Mouse (Mus musculus): ENCODE measurements around the gene Six6. TPM values are rescaled to one million over a fixed set of nuclear protein-coding genes. Genes with fewer than 3 reads are reported as not detected.
A peak's percentile ranks its signal among the peaks of the same experiment; 100 is the strongest.

Six6 gene
- total and polyA plus RNA-seq, 3 experiments: not detected

GRCm38 (mm10) chr12:72976718-72977117 lies 37.0 kb downstream of the Six6 start:
- DNase-seq (ENCODE audit: low read depth, low spot score): peak; percentile 91

GRCm38 (mm10) chr12:72977851-72978250 lies 38.2 kb downstream of the Six6 start:
- Histone ChIP-seq H3K27me3 (ENCODE audit: control insufficient read depth in 1 of 2, insufficient read depth in 2 of 2, low read length in 2 of 2) (peaks cover 5 to 6% of the 10 kb centered on the region in 2 experiments; a peak in 3 of 4 replicates), H3K36me3 (ENCODE audit: control insufficient read depth in 1 of 2, insufficient read depth in 2 of 2, low read length in 2 of 2) (no peaks in the 10 kb centered on the region; a peak in 1 of 4 replicates), H3K9me3 (replicated peaks; ENCODE audit: insufficient read depth, low read length) (no peaks in the 10 kb centered on the region), H3K79me2 (ENCODE audit: control insufficient read depth, insufficient read depth, low read length, poor library complexity) (no peaks in the 10 kb centered on the region), H3K27ac (ENCODE audit: control insufficient read depth, low read depth, low read length) (no peak overlapping the region), H3K9ac (ENCODE audit: control insufficient read depth, low read depth, low read length, poor library complexity, severe bottlenecking) (no peak overlapping the region), H3K4me1 (ENCODE audit: control insufficient read depth in 1 of 2, insufficient read depth in 2 of 2, low read length in 2 of 2) (no peaks in the 10 kb centered on the region), H3K4me3 (ENCODE audit: control insufficient read depth in 1 of 2, insufficient read depth in 1 of 2, low read depth in 2 of 2, low read length in 2 of 2) (no peak overlapping the region)
- TF ChIP-seq MXI1 (IDR thresholded peaks at IDR 0.05; ENCODE audit: low read depth, low read length): no peak
- no peak for TF ChIP-seq POLR2A (IDR thresholded peaks at IDR 0.05; ENCODE audit: control insufficient read depth in 1 of 2, insufficient read depth in 1 of 2, low read depth in 1 of 2, low read length in 2 of 2, poor library complexity in 1 of 2)
- no peak for TF ChIP-seq CTCF (IDR thresholded peaks at IDR 0.05 in 2 of 3, conservative IDR thresholded peaks at IDR 0.05 in 1 of 3; ENCODE audit: control insufficient read depth in 1 of 3, insufficient read depth in 1 of 3, low read depth in 2 of 3, low read length in 3 of 3, poor library complexity in 1 of 3, severe bottlenecking in 1 of 3)
- no peak for TF ChIP-seq POLR2AphosphoS5 (IDR thresholded peaks at IDR 0.05; ENCODE audit: borderline replicate concordance, low read depth, low read length)
- TF ChIP-seq UBTF (IDR thresholded peaks at IDR 0.05; ENCODE audit: borderline replicate concordance, insufficient read depth, low read depth, low read length): no peak
- no peak for TF ChIP-seq HCFC1 (IDR thresholded peaks at IDR 0.05; ENCODE audit: low read depth, low read length)
- TF ChIP-seq RCOR1 (IDR thresholded peaks at IDR 0.05; ENCODE audit: low read depth, low read length): no peak
- TF ChIP-seq EP300 (IDR thresholded peaks at IDR 0.05; ENCODE audit: low read depth in 1 of 2, low read length in 2 of 2): no peak
- TF ChIP-seq MAFK (IDR thresholded peaks at IDR 0.05; ENCODE audit: borderline replicate concordance, low read depth, low read length): no peak
- no peak for TF ChIP-seq NRF1 (IDR thresholded peaks at IDR 0.05; ENCODE audit: insufficient read depth, low read depth, low read length, poor library complexity, severe bottlenecking)
- TF ChIP-seq E2F4 (IDR thresholded peaks at IDR 0.05; ENCODE audit: borderline replicate concordance, low read depth, low read length): no peak
- TF ChIP-seq ELF1 (IDR thresholded peaks at IDR 0.05; ENCODE audit: low read depth, low read length): no peak
- no peak for TF ChIP-seq ZNF384 (IDR thresholded peaks at IDR 0.05; ENCODE audit: low read depth, low read length)
- DNase-seq (ENCODE audit: low read depth, low spot score): no peak

More at GRCm38 (mm10) chr12:72976718-72977117, 37.0 kb downstream of the Six6 start:
- Histone ChIP-seq H3K4me1 (ENCODE audit: control insufficient read depth in 1 of 2, insufficient read depth in 2 of 2, low read length in 2 of 2) (no peaks in the 10 kb centered on the region), H3K36me3 (ENCODE audit: control insufficient read depth in 1 of 2, insufficient read depth in 2 of 2, low read length in 2 of 2) (no peaks in the 10 kb centered on the region; a peak in 1 of 4 replicates), H3K4me3 (ENCODE audit: control insufficient read depth in 1 of 2, insufficient read depth in 1 of 2, low read depth in 2 of 2, low read length in 2 of 2) (peak overlapping the region; percentile 28 to 48), H3K27ac (ENCODE audit: control insufficient read depth, low read depth, low read length) (no peak overlapping the region), H3K9me3 (replicated peaks; ENCODE audit: insufficient read depth, low read length) (no peaks in the 10 kb centered on the region), H3K9ac (ENCODE audit: control insufficient read depth, low read depth, low read length, poor library complexity, severe bottlenecking) (no peak overlapping the region), H3K79me2 (ENCODE audit: control insufficient read depth, insufficient read depth, low read length, poor library complexity) (no peaks in the 10 kb centered on the region), H3K27me3 (ENCODE audit: control insufficient read depth in 1 of 2, insufficient read depth in 2 of 2, low read length in 2 of 2) (peaks cover 5 to 6% of the 10 kb centered on the region in 2 experiments; a peak in 3 of 4 replicates)
- TF ChIP-seq RCOR1 (IDR thresholded peaks at IDR 0.05; ENCODE audit: low read depth, low read length) (no peak), SMC3 (IDR thresholded peaks at IDR 0.05; ENCODE audit: low read depth, low read length) (peak; percentile 88), CHD1 (IDR thresholded peaks at IDR 0.05; ENCODE audit: low read depth, low read length) (no peak), GABPA (IDR thresholded peaks at IDR 0.05; ENCODE audit: low read depth, low read length) (no peak), MYC (IDR thresholded peaks at IDR 0.05; ENCODE audit: low read depth, low read length) (no peak), CTCF (IDR thresholded peaks at IDR 0.05 in 2 of 3, conservative IDR thresholded peaks at IDR 0.05 in 1 of 3; ENCODE audit: control insufficient read depth in 1 of 3, insufficient read depth in 1 of 3, low read depth in 2 of 3, low read length in 3 of 3, poor library complexity in 1 of 3, severe bottlenecking in 1 of 3) (peak; percentile 78 to 94 (median 89)), MYB (IDR thresholded peaks at IDR 0.05; ENCODE audit: low read depth, low read length) (no peak), BHLHE40 (IDR thresholded peaks at IDR 0.05; ENCODE audit: borderline replicate concordance, low read depth, low read length) (no peak), GATA1 (IDR thresholded peaks at IDR 0.05; ENCODE audit: low read depth, low read length) (peak; percentile 79), ELF1 (IDR thresholded peaks at IDR 0.05; ENCODE audit: low read depth, low read length) (no peak), ZC3H11A (IDR thresholded peaks at IDR 0.05; ENCODE audit: low read depth, low read length) (peak; percentile 86), USF2 (IDR thresholded peaks at IDR 0.05; ENCODE audit: borderline replicate concordance in 1 of 2, insufficient read depth in 1 of 2, low read depth in 1 of 2, low read length in 2 of 2) (no peak), UBTF (IDR thresholded peaks at IDR 0.05; ENCODE audit: borderline replicate concordance, insufficient read depth, low read depth, low read length) (no peak), E2F4 (IDR thresholded peaks at IDR 0.05; ENCODE audit: borderline replicate concordance, low read depth, low read length) (no peak), ETS1 (IDR thresholded peaks at IDR 0.05; ENCODE audit: low read depth, low read length) (no peak), MAZ (IDR thresholded peaks at IDR 0.05; ENCODE audit: low read depth, low read length) (no peak), MXI1 (IDR thresholded peaks at IDR 0.05; ENCODE audit: low read depth, low read length) (no peak), ZMIZ1 (IDR thresholded peaks at IDR 0.05; ENCODE audit: low read depth, low read length) (no peak), TCF12 (IDR thresholded peaks at IDR 0.05; ENCODE audit: low read depth, low read length) (no peak), MEF2A (IDR thresholded peaks at IDR 0.05; ENCODE audit: extremely low read depth, insufficient replicate concordance, low read depth, low read length, poor library complexity, severe bottlenecking) (no peak), HCFC1 (IDR thresholded peaks at IDR 0.05; ENCODE audit: low read depth, low read length) (0 out of 2 replicates have a peak, but pooled peaks have one; percentile 12), JUND (IDR thresholded peaks at IDR 0.05; ENCODE audit: low read depth, low read length) (no peak), EP300 (IDR thresholded peaks at IDR 0.05; ENCODE audit: low read depth in 1 of 2, low read length in 2 of 2) (peak in 1 of 2 experiments; percentile 31; a peak in 1 of 4 replicates), SIN3A (IDR thresholded peaks at IDR 0.05; ENCODE audit: low read length) (peak; percentile 41; the same call in 1 of the 2 replicates), RAD21 (IDR thresholded peaks at IDR 0.05; ENCODE audit: low read depth, low read length) (peak; percentile 96)

Measured in MEL (cell line).